Mouse (Mus musculus) gastrocnemius, adult 2 months (tissue): ENCODE measurements around the gene Olfr777. TPM values are rescaled to one million over a fixed set of nuclear protein-coding genes. Genes with fewer than 3 reads are reported as not detected.
"Not testable (repeated sequence)": the region's sequence is repeated elsewhere in the genome, so short reads cannot be mapped to it uniquely, and the experiment has no call there.

Experiments
- DNase-seq: peaks from one replicate; pipeline ENCODE4 v3.0.0; 2022
- H3K27ac ChIP-seq: fragments of 200-600 bp; 2 replicates; pipeline ENCODE4 v1.8.1; 2022; ENCODE audit warnings: mild to moderate bottlenecking
- H3K4me3 ChIP-seq: fragments of 200-600 bp; 2 replicates; pipeline ENCODE4 v1.8.1; 2022; ENCODE audit warnings: mild to moderate bottlenecking, moderate library complexity
- CTCF ChIP-seq: fragments of 200-600 bp; IDR thresholded peaks from 2 replicates; pipeline ENCODE4 v1.8.1; 2022; ENCODE audit warnings: antibody characterized with exemption, mild to moderate bottlenecking, moderate library complexity
- intact Hi-C: fragments of 180-260 bp; cut with DNase I; formaldehyde crosslinking; loops from one replicate; pipeline ENCODE4 v1.15.1; 2025
- long read RNA-seq, 2 experiments: library from polyadenylated mRNA; stranded (forward); transcript quantifications; one replicate each; pipeline ENCODE4 v2.0.0; 2021
- total RNA-seq, 2 experiments: library from RNA; stranded (reverse); gene quantifications; 2 replicates each; pipeline ENCODE4 v1.2.3; 2021

Gene Olfr777
- not detected for total RNA-seq
- long read RNA-seq, experiment 1 = 0 reads
- long read RNA-seq, experiment 2 = 0 reads

GRCm38 (mm10) chr10:129271081-129271535, at the start of gene Olfr777:
Gene Olfr777, minus strand, starts transcription at chr10:129271485.
- no peak for TF ChIP-seq CTCF
- Histone ChIP-seq H3K27ac (no peak within 1 kb of the TSS), H3K4me3 (no peak within 1 kb of the TSS)
- intact Hi-C loops = no loop called here
- DNase-seq = no peak

- Histone ChIP-seq H3K27ac (no peak within 1 kb of the TSS), H3K4me3 (no peak within 1 kb of the TSS)
- intact Hi-C loops = no loop called here
- DNase-seq = no peak
- TF ChIP-seq CTCF = no peak
These were observed 46.5 kb upstream of the Olfr777 start, which contains the start of gene Olfr780 for GRCm38 (mm10) chr10:129317817-129318216. Gene Olfr780, plus strand, starts transcription at chr10:129318117.

DNA sequence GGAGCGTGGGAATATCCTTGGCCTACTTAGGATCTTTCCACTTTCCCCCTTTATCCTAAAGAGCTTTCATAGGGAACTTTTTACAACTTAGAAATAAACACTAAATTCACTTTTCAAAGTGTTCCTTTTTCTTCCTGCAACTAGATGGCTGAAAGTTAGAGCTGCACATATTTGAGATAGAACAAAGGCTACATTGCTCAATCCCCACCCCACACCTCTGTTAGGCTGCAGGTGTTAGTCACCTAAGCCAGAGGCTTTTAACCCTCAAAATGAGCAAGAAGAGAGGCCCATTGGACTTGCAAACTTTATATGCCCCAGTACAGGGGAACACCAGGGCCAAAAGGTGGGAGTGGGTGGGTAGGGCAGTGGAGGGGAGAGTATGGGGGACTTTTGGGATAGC, 42.2 kb upstream of the Olfr777 start:
- H3K4me3 ChIP-seq, DNase-seq, intact Hi-C loops, H3K27ac ChIP-seq: not testable (repeated sequence)

GRCm38 (mm10) chr10:129312973-129313372, 41.7 kb upstream of the Olfr777 start:
- H3K27ac ChIP-seq, intact Hi-C loops, DNase-seq, H3K4me3 ChIP-seq: not testable (repeated sequence)

- Histone ChIP-seq H3K27ac (no peak within 1 kb of the TSS), H3K4me3 (no peak within 1 kb of the TSS)
- TF ChIP-seq CTCF = no peak
- DNase-seq = no peak
- intact Hi-C loops = no loop called here
These were observed 12.5 kb downstream of the Olfr777 start, which contains the start of gene Olfr776 for GRCm38 (mm10) chr10:129258827-129259226. Gene Olfr776, plus strand, starts transcription at chr10:129259127.

DNA sequence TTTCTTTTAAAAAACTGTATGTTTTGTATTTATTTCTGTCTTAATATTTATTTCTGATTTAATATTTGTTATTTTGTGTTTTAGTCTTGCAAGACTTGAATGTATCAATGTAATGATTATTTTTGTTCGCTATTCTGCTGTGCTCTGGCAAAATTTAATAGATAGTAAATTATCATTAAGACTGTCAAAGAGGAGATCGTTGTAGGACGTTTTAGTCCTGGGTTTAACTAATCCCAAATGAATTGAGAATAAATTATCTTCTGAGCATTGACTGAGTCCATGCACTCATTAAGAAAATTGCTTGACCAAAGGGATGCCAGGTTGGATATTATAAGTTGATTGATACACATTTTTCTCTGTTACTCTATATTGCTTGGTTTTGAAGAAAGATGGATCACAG, 23.2 kb downstream of the Olfr777 start, which contains the start of gene Olfr775:
Olfr775 (plus strand) TSS at position 301 of the 400 bp plus-strand sequence.
- no peak within 1 kb of the TSS for H3K27ac ChIP-seq
- no peak for TF ChIP-seq CTCF

GRCm38 (mm10) chr10:129235904-129236303, 35.4 kb downstream of the Olfr777 start, which contains the start of gene Olfr774:
Gene Olfr774, plus strand, starts transcription at chr10:129236204.
- TF ChIP-seq CTCF = no peak
- intact Hi-C loops = no loop called here
- no peak within 1 kb of the TSS for H3K27ac ChIP-seq
- no peak within 1 kb of the TSS for H3K4me3 ChIP-seq
- DNase-seq = no peak

More for the DNA sequence above, 23.2 kb downstream of the Olfr777 start, which contains the start of gene Olfr775:
- no peak within 1 kb of the TSS for H3K4me3 ChIP-seq
- intact Hi-C loops = no loop called here
- no peak for DNase-seq

DNA sequence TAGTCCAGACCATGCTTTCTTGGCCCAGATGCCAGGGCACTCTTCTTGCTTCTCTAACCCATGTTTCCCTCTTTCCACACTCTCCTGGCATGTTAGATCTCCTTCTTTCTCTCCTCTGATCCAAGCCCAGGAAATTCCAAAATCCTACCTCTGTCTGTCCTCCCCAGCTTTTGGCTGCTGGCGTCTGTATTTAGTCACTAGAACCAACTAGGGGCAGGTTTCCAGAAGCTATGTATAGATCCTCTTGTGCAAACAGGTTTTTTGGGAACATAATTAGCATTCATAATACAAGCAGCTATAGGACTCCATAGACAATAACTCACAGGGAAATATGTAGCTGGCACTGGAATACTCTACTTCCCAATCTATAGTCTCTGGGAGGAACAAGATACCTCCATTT, 40.5 kb downstream of the Olfr777 start:
- H3K27ac ChIP-seq = no peak overlapping the region
- DNase-seq = no peak
- TF ChIP-seq CTCF = no peak
- no peak overlapping the region for H3K4me3 ChIP-seq
- intact Hi-C loops = no loop called here

Other genes with a start within 250 kb of the Olfr777 start
- gene Olfr764-ps1, start 231.6 kb downstream of the Olfr777 start, total RNA-seq = not detected
- gene Olfr765, start 221.5 kb downstream of the Olfr777 start, total RNA-seq = not detected
- not detected for gene Olfr766-ps1, start 202.5 kb downstream of the Olfr777 start, total RNA-seq
- not detected for gene Olfr767, start 188.6 kb downstream of the Olfr777 start, total RNA-seq
- gene Olfr768, start 172.1 kb downstream of the Olfr777 start, total RNA-seq = not detected
- not detected for gene Olfr769, start 153.6 kb downstream of the Olfr777 start, total RNA-seq
- not detected for gene Olfr770, start 132.5 kb downstream of the Olfr777 start, total RNA-seq
- gene Olfr771, start 106.7 kb downstream of the Olfr777 start, total RNA-seq = not detected
- not detected for gene Olfr772, start 93.6 kb downstream of the Olfr777 start, total RNA-seq
- not detected for gene Olfr773, start 84.1 kb downstream of the Olfr777 start, total RNA-seq
- not detected for gene Olfr774, start 35.3 kb downstream of the Olfr777 start, total RNA-seq
- not detected for gene Olfr775, start 23.1 kb downstream of the Olfr777 start, total RNA-seq
- gene Olfr776, start 12.4 kb downstream of the Olfr777 start, total RNA-seq = not detected
- gene Olfr780, start 46.6 kb upstream of the Olfr777 start, total RNA-seq = not detected
- not detected for gene Olfr781, start 57.4 kb upstream of the Olfr777 start, total RNA-seq
- not detected for gene Olfr782, start 77.4 kb upstream of the Olfr777 start, total RNA-seq
- gene Olfr784, start 112.6 kb upstream of the Olfr777 start, total RNA-seq = not detected
- not detected for gene Olfr785, start 133.9 kb upstream of the Olfr777 start, total RNA-seq
- not detected for gene Olfr786, start 155.8 kb upstream of the Olfr777 start, total RNA-seq
- gene Olfr787, start 190.4 kb upstream of the Olfr777 start, total RNA-seq = not detected
- not detected for gene Olfr788, start 199.5 kb upstream of the Olfr777 start, total RNA-seq
- not detected for gene Olfr789, start 213.3 kb upstream of the Olfr777 start, total RNA-seq
- not detected for gene Olfr790, start 227.0 kb upstream of the Olfr777 start, total RNA-seq